ENCODE assay signal across 7 mouse cellular contexts in the genomic region with DNA sequence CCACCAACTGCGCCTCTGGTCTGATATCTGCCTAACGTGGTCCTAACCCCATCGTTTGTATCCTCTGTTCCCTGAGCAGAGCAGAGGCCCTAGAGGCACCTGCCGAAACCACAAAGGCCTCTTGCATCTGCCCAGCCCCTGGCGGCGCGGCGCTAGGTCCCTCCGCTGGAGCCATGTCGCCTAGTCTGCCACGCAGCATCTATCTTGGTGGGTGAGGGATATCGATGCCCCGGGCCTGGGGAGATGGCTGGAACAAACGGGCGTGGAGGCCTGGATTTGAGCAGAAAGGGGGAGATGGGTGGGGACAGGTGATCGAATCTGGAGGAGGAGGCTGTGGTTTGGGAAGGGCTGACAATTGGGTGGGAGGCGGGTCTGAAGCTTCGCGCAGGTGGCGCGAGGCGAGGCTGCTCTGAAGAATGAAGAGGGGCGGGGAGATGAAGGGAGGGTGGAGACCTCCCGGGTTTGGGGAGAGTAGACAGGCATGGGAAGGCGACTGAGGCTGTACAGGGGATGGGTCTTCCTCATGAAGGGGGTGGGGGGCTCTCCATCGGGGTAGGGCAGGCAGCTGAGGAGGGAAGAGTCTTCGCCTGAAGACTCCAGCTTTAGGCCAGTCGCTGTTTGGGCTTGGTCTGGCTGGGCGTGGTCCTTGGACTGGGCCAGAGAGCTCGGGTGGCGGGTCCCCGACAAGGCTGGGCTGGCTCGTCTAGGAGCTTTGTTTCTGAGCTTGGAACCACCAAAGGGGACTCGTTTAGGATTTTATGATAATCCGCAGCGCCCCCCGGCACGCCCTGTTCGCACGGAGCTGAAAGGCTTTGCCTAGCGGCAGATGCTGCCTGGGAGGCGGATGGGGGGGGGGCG. TPM values are rescaled to one million over a fixed set of nuclear protein-coding genes. Genes with fewer than 3 reads are reported as not detected.
DNase-seq lines count a peak whose midpoint lies in the region; ATAC-seq and TF ChIP-seq lines count a peak whose summit lies in the region.

No protein-coding gene starts in this region.

- 1% methylated on average over 43 of the region's 43 CpGs for WGBS in lung, adult 2 months
- under 1% methylated on average over 42 of the region's 43 CpGs for WGBS in forebrain, embryonic 12.5 days
- under 1% methylated on average over 43 of the region's 43 CpGs for WGBS in intestine, embryonic 16.5 days
- WGBS in midbrain, embryonic 13.5 days = under 1% methylated on average over 43 of the region's 43 CpGs

- DNase-seq in lung, adult 2 months = peak; percentile 12
- DNase-seq in lung, postnatal 25 days (ENCODE audit: low spot score) = no peak
- DNase-seq in cerebellum, adult 18-20 months = peak; percentile 39 to 49
- DNase-seq in thymus, postnatal 10 days (ENCODE audit: low spot score in 2 of 2) = peak; percentile 14 to 28

- TF ChIP-seq POLR2A in lung, adult 2 months (IDR thresholded peaks at IDR 0.05; ENCODE audit: borderline replicate concordance, extremely low read depth, low read depth, low read length) = no peak

- H3K27me3 ChIP-seq in forebrain, embryonic 12.5 days = peaks cover 13% of the 10 kb centered on the region
- peaks cover 37% of the 10 kb centered on the region for H3K27me3 ChIP-seq in intestine, embryonic 16.5 days (replicated peaks; ENCODE audit: control insufficient read depth, insufficient read depth, low read length)
- H3K27me3 ChIP-seq in midbrain, embryonic 13.5 days = peaks cover 8% of the 10 kb centered on the region

- ATAC-seq in forebrain, embryonic 12.5 days (ENCODE audit: low FRiP score) = peak; percentile 52
- ATAC-seq in intestine, embryonic 16.5 days = 0 out of 2 replicates have a peak, but pooled peaks have one; percentile 2
- ATAC-seq in midbrain, embryonic 13.5 days = peak; percentile 65

- H3K4me1 ChIP-seq in lung, adult 2 months (ENCODE audit: control insufficient read depth, insufficient read depth, low read length) = peaks cover 9% of the 10 kb centered on the region
- H3K4me1 ChIP-seq in forebrain, embryonic 12.5 days = peaks cover 42% of the 10 kb centered on the region
- peaks cover 18% of the 10 kb centered on the region for H3K4me1 ChIP-seq in intestine, embryonic 16.5 days (ENCODE audit: control insufficient read depth, insufficient read depth, low read length)
- peaks cover 57% of the 10 kb centered on the region for H3K4me1 ChIP-seq in midbrain, embryonic 13.5 days (replicated peaks)

- H3K9me3 ChIP-seq in forebrain, embryonic 12.5 days = no peaks in the 10 kb centered on the region
- no peaks in the 10 kb centered on the region for H3K9me3 ChIP-seq in intestine, embryonic 16.5 days (ENCODE audit: control insufficient read depth, low read length)
- no peaks in the 10 kb centered on the region for H3K9me3 ChIP-seq in midbrain, embryonic 13.5 days

- TF ChIP-seq CTCF in lung, adult 2 months (IDR thresholded peaks at IDR 0.05; ENCODE audit: insufficient read depth, low read length) = no peak

- H3K27ac ChIP-seq in forebrain, embryonic 12.5 days = peak overlapping the region; percentile 85
- H3K27ac ChIP-seq in intestine, embryonic 16.5 days (ENCODE audit: low read length) = no peak overlapping the region
- H3K27ac ChIP-seq in midbrain, embryonic 13.5 days = peak overlapping the region; percentile 97

- peak overlapping the region; percentile 91 for H3K4me2 ChIP-seq in forebrain, embryonic 12.5 days
- peak overlapping the region; percentile 96 for H3K4me2 ChIP-seq in intestine, embryonic 16.5 days (ENCODE audit: low read depth, low read length)
- H3K4me2 ChIP-seq in midbrain, embryonic 13.5 days (replicated peaks) = peak overlapping the region; percentile 79

- H3K9ac ChIP-seq in forebrain, embryonic 12.5 days = peak overlapping the region; percentile 80
- peak overlapping the region; percentile 58 for H3K9ac ChIP-seq in intestine, embryonic 16.5 days (ENCODE audit: low read depth, low read length)
- peak overlapping the region; percentile 94 for H3K9ac ChIP-seq in midbrain, embryonic 13.5 days (replicated peaks)

- H3K4me3 ChIP-seq in lung, adult 2 months (replicated peaks; ENCODE audit: extremely low read depth, low read depth, low read length) = peak overlapping the region; percentile 57
- peak overlapping the region; percentile 72 for H3K4me3 ChIP-seq in forebrain, embryonic 12.5 days (replicated peaks)
- peak overlapping the region; percentile 53 for H3K4me3 ChIP-seq in intestine, embryonic 16.5 days (ENCODE audit: low read length)
- H3K4me3 ChIP-seq in midbrain, embryonic 13.5 days (replicated peaks) = peak overlapping the region; percentile 80

- H3K36me3 ChIP-seq in forebrain, embryonic 12.5 days (replicated peaks) = 0 out of 2 replicates have a peak, but pooled peaks cover 3% of the 10 kb centered on the region
- no peaks in the 10 kb centered on the region for H3K36me3 ChIP-seq in intestine, embryonic 16.5 days (ENCODE audit: control insufficient read depth, insufficient read depth, low read length)
- H3K36me3 ChIP-seq in midbrain, embryonic 13.5 days = no peaks in the 10 kb centered on the region; the same call in 1 of the 2 replicates

RNA-seq across cellular contexts. Expression of gene Dpysl5, which starts 1.3 kb away (rescaled TPM):
- 5.6 and 7.9 TPM in 2 replicates for polyA plus RNA-seq in lung, adult 2 months (2012; rRNA removed)
- polyA plus RNA-seq in forebrain, embryonic 12.5 days (2016; fragmentation: Nextera tagmentation; extraction: Ambion mirVana) = 109 and 134 TPM in 2 replicates
- polyA plus RNA-seq in intestine, embryonic 16.5 days (2015; fragmentation: Nextera tagmentation; extraction: Ambion mirVana) = 5.7 and 6.1 TPM in 2 replicates
- 195 and 200 TPM in 2 replicates for polyA plus RNA-seq in midbrain, embryonic 13.5 days (2015; fragmentation: Nextera tagmentation; extraction: Ambion mirVana)

RNA-seq across cellular contexts. Expression of gene Cenpa, which starts 46.1 kb away (rescaled TPM):
- polyA plus RNA-seq in lung, adult 2 months (2012; rRNA removed) = 12.2 and 13.8 TPM in 2 replicates
- 325 and 333 TPM in 2 replicates for polyA plus RNA-seq in forebrain, embryonic 12.5 days (2016; fragmentation: Nextera tagmentation; extraction: Ambion mirVana)
- polyA plus RNA-seq in intestine, embryonic 16.5 days (2015; fragmentation: Nextera tagmentation; extraction: Ambion mirVana) = 166 and 186 TPM in 2 replicates
- 120 and 122 TPM in 2 replicates for polyA plus RNA-seq in midbrain, embryonic 13.5 days (2015; fragmentation: Nextera tagmentation; extraction: Ambion mirVana)

Comparison
In these comparisons a context has a peak if more than half of its experiments do, and no peak if none do; other contexts are left out.
1. ATAC-seq: peak in every context shown above with its lines; median percentile 65 in midbrain, embryonic 13.5 days; 52 in forebrain, embryonic 12.5 days; 2 in intestine, embryonic 16.5 days.
2. RNA of gene Dpysl5, which starts 1.3 kb away (polyA plus RNA-seq): 195 to 200 TPM in midbrain, embryonic 13.5 days and 109 to 134 TPM in forebrain, embryonic 12.5 days; 5.7 to 6.1 TPM in intestine, embryonic 16.5 days and 5.6 to 7.9 TPM in lung, adult 2 months; every median in the first group is over 10 times any median in the second.
3. Peak in every context shown above with its lines, with median percentiles within 50 percentile points of each other: H3K4me3 ChIP-seq, H3K4me2 ChIP-seq and H3K9ac ChIP-seq.